Mouse (Mus musculus): Measurements from ENCODE around the gene Rad9a.

- no peak for TF ChIP-seq CTCF (IDR thresholded peaks at IDR 0.05; ENCODE audit: control insufficient read depth, insufficient read depth, insufficient replicate concordance, low read depth, low read length)
- no peak for TF ChIP-seq POLR2A (IDR thresholded peaks at IDR 0.05; ENCODE audit: control insufficient read depth, low read depth, low read length)
Measured at GRCm38 (mm10) chr19:4154437-4155222, 46.8 kb downstream of the Rad9a start.
